Mouse (Mus musculus): ENCODE measurements around the gene Psmg1. TPM values are rescaled to one million over a fixed set of nuclear protein-coding genes. Genes with fewer than 3 reads are reported as not detected.

Psmg1 gene
- polyA plus RNA-seq, 1 experiment from 2014 or later: 65.2 TPM

GRCm38 (mm10) chr16:95956618-95957017, 34.1 kb downstream of the Psmg1 start:
- Histone ChIP-seq H3K9me3 (replicated peaks) (no peaks in the 10 kb centered on the region), H3K27me3 (no peaks in the 10 kb centered on the region), H3K4me1 (replicated peaks) (no peaks in the 10 kb centered on the region), H3K36me3 (no peaks in the 10 kb centered on the region), H3K4me3 (no peak overlapping the region), H3K4me2 (no peak overlapping the region), H3K27ac (no peak overlapping the region), H3K9ac (no peak overlapping the region)
- ATAC-seq (replicated peaks; ENCODE audit: insufficient number of reproducible peaks, insufficient read depth, low FRiP score, low read depth): no peak
- 60% methylated on average over 5 of the region's 5 CpGs for WGBS

GRCm38 (mm10) chr16:95955716-95956346, 34.9 kb downstream of the Psmg1 start:
- WGBS: 67% methylated on average over 5 of the region's 5 CpGs
- Histone ChIP-seq H3K36me3 (no peaks in the 10 kb centered on the region), H3K27me3 (no peaks in the 10 kb centered on the region), H3K4me2 (no peak overlapping the region), H3K27ac (no peak overlapping the region), H3K4me1 (replicated peaks) (no peaks in the 10 kb centered on the region), H3K4me3 (no peak overlapping the region), H3K9me3 (replicated peaks) (no peaks in the 10 kb centered on the region), H3K9ac (no peak overlapping the region)
- no peak for ATAC-seq (replicated peaks; ENCODE audit: insufficient number of reproducible peaks, insufficient read depth, low FRiP score, low read depth)

- Histone ChIP-seq H3K4me2 (no peak overlapping the region), H3K36me3 (no peaks in the 10 kb centered on the region), H3K27me3 (no peaks in the 10 kb centered on the region), H3K4me3 (no peak overlapping the region), H3K4me1 (replicated peaks) (no peaks in the 10 kb centered on the region), H3K9me3 (replicated peaks) (no peaks in the 10 kb centered on the region), H3K27ac (no peak overlapping the region), H3K9ac (no peak overlapping the region)
- WGBS: 81% methylated on average over 3 of the region's 3 CpGs
- no peak for ATAC-seq (replicated peaks; ENCODE audit: insufficient number of reproducible peaks, insufficient read depth, low FRiP score, low read depth)
Measured at GRCm38 (mm10) chr16:95954341-95954740, 36.4 kb downstream of the Psmg1 start.

GRCm38 (mm10) chr16:95953159-95953650, 37.6 kb downstream of the Psmg1 start:
- Histone ChIP-seq H3K9ac (no peak overlapping the region), H3K27me3 (no peaks in the 10 kb centered on the region), H3K4me2 (no peak overlapping the region)

GRCm38 (mm10) chr16:95951471-95951870, 39.3 kb downstream of the Psmg1 start:
- Histone ChIP-seq H3K4me1 (replicated peaks) (no peaks in the 10 kb centered on the region), H3K27ac (no peak overlapping the region), H3K27me3 (no peaks in the 10 kb centered on the region), H3K4me2 (no peak overlapping the region), H3K9ac (no peak overlapping the region), H3K36me3 (no peaks in the 10 kb centered on the region), H3K4me3 (no peak overlapping the region), H3K9me3 (replicated peaks) (no peaks in the 10 kb centered on the region)
- 95% methylated on average over 2 of the region's 2 CpGs for WGBS
- ATAC-seq (replicated peaks; ENCODE audit: insufficient number of reproducible peaks, insufficient read depth, low FRiP score, low read depth): no peak

More at GRCm38 (mm10) chr16:95953159-95953650, 37.6 kb downstream of the Psmg1 start:
- no peak overlapping the region for H3K27ac ChIP-seq
- no peaks in the 10 kb centered on the region for H3K9me3 ChIP-seq (replicated peaks)
- ATAC-seq (replicated peaks; ENCODE audit: insufficient number of reproducible peaks, insufficient read depth, low FRiP score, low read depth): no peak
- H3K4me1 ChIP-seq (replicated peaks): no peaks in the 10 kb centered on the region
- WGBS: 89% methylated on average over 4 of the region's 4 CpGs
- H3K4me3 ChIP-seq: no peak overlapping the region
- no peaks in the 10 kb centered on the region for H3K36me3 ChIP-seq

GRCm38 (mm10) chr16:95945389-95946311, 45.1 kb downstream of the Psmg1 start:
- Histone ChIP-seq H3K27me3 (no peaks in the 10 kb centered on the region; the same call in 1 of the 2 replicates), H3K4me3 (no peak overlapping the region), H3K27ac (0 out of 2 replicates have a peak overlapping the region, but pooled peaks have one; percentile 25), H3K9me3 (replicated peaks) (no peaks in the 10 kb centered on the region), H3K4me1 (replicated peaks) (0 out of 2 replicates have a peak, but pooled peaks cover 2% of the 10 kb centered on the region), H3K36me3 (no peaks in the 10 kb centered on the region), H3K4me2 (no peak overlapping the region; the same call in 1 of the 2 replicates), H3K9ac (no peak overlapping the region)
- WGBS: 24% methylated on average over 20 of the region's 20 CpGs
- peak; percentile 63 for ATAC-seq (replicated peaks; ENCODE audit: insufficient number of reproducible peaks, insufficient read depth, low FRiP score, low read depth)

GRCm38 (mm10) chr16:95943186-95943585, 47.6 kb downstream of the Psmg1 start:
- Histone ChIP-seq H3K27me3 (no peaks in the 10 kb centered on the region; the same call in 1 of the 2 replicates), H3K4me2 (no peak overlapping the region), H3K27ac (no peak overlapping the region), H3K4me3 (no peak overlapping the region), H3K4me1 (replicated peaks) (0 out of 2 replicates have a peak, but pooled peaks cover 2% of the 10 kb centered on the region), H3K9me3 (replicated peaks) (no peaks in the 10 kb centered on the region; the same call in 1 of the 2 replicates), H3K36me3 (no peaks in the 10 kb centered on the region), H3K9ac (no peak overlapping the region)
- WGBS: 78% methylated on average over 6 of the region's 6 CpGs
- ATAC-seq (replicated peaks; ENCODE audit: insufficient number of reproducible peaks, insufficient read depth, low FRiP score, low read depth): no peak

GRCm38 (mm10) chr16:95941575-95941974, 49.2 kb downstream of the Psmg1 start:
- H3K9ac ChIP-seq: no peak overlapping the region
- H3K27ac ChIP-seq: no peak overlapping the region
- no peaks in the 10 kb centered on the region; the same call in 1 of the 2 replicates for H3K27me3 ChIP-seq
- H3K4me1 ChIP-seq (replicated peaks): 0 out of 2 replicates have a peak, but pooled peaks cover 2% of the 10 kb centered on the region
- ATAC-seq (replicated peaks; ENCODE audit: insufficient number of reproducible peaks, insufficient read depth, low FRiP score, low read depth): no peak
- no peak overlapping the region for H3K4me3 ChIP-seq
- H3K4me2 ChIP-seq: no peak overlapping the region
- H3K9me3 ChIP-seq (replicated peaks): no peaks in the 10 kb centered on the region; the same call in 1 of the 2 replicates
- WGBS: 85% methylated on average over 5 of the region's 5 CpGs
- no peaks in the 10 kb centered on the region for H3K36me3 ChIP-seq

- WGBS: 42% methylated on average over 6 of the region's 6 CpGs
- no peak overlapping the region for H3K4me2 ChIP-seq
- H3K27me3 ChIP-seq: no peaks in the 10 kb centered on the region
- no peak overlapping the region for H3K27ac ChIP-seq
- ATAC-seq (replicated peaks; ENCODE audit: insufficient number of reproducible peaks, insufficient read depth, low FRiP score, low read depth): no peak; the same call in 1 of the 2 replicates
- H3K4me3 ChIP-seq: no peak overlapping the region
- no peaks in the 10 kb centered on the region; the same call in 1 of the 2 replicates for H3K9me3 ChIP-seq (replicated peaks)
- H3K9ac ChIP-seq: no peak overlapping the region
- no peaks in the 10 kb centered on the region; the same call in 1 of the 2 replicates for H3K4me1 ChIP-seq (replicated peaks)
- no peaks in the 10 kb centered on the region for H3K36me3 ChIP-seq
Measured at GRCm38 (mm10) chr16:95935495-95935961, 55.2 kb downstream of the Psmg1 start.

GRCm38 (mm10) chr16:95932860-95933259, 57.9 kb downstream of the Psmg1 start:
- ATAC-seq (replicated peaks; ENCODE audit: insufficient number of reproducible peaks, insufficient read depth, low FRiP score, low read depth): no peak
- no peak overlapping the region for H3K4me3 ChIP-seq
- H3K36me3 ChIP-seq: no peaks in the 10 kb centered on the region
- no peak overlapping the region for H3K9ac ChIP-seq
- no peaks in the 10 kb centered on the region for H3K9me3 ChIP-seq (replicated peaks)
- no peak overlapping the region for H3K27ac ChIP-seq
- H3K4me1 ChIP-seq (replicated peaks): no peaks in the 10 kb centered on the region; the same call in 1 of the 2 replicates
- WGBS: 62% methylated on average over 6 of the region's 6 CpGs
- H3K27me3 ChIP-seq: no peaks in the 10 kb centered on the region
- no peak overlapping the region for H3K4me2 ChIP-seq

- Histone ChIP-seq H3K27me3 (no peaks in the 10 kb centered on the region), H3K4me3 (no peak overlapping the region), H3K27ac (no peak overlapping the region), H3K9me3 (replicated peaks) (no peaks in the 10 kb centered on the region), H3K4me1 (replicated peaks) (no peaks in the 10 kb centered on the region; the same call in 1 of the 2 replicates), H3K36me3 (no peaks in the 10 kb centered on the region), H3K4me2 (no peak overlapping the region), H3K9ac (no peak overlapping the region)
- 82% methylated on average over 12 of the region's 12 CpGs for WGBS
- no peak for ATAC-seq (replicated peaks; ENCODE audit: insufficient number of reproducible peaks, insufficient read depth, low FRiP score, low read depth)
Measured at GRCm38 (mm10) chr16:95931509-95931908, 59.3 kb downstream of the Psmg1 start.

Data from heart, embryonic 15.5 days (tissue).